Mouse (Mus musculus) adrenal gland, adult 18-20 months (tissue): ENCODE measurements at regions not wholly inside any gene's neighbourhood (a gene's known extent, or its start where the extent isn't known, plus 50 kb on each side); places are given as distances from the start of the nearest gene placed in this dataset.
"Not testable (repeated sequence)": the region's sequence is repeated elsewhere in the genome, so short reads cannot be mapped to it uniquely, and the experiment has no call there.

Experiments used
- DNase-seq, 2 experiments: peaks; one replicate each; pipeline ENCODE4 v3.0.0; 2021 to 2022; ENCODE audit warnings: low spot score in 2 of 2

DNA sequence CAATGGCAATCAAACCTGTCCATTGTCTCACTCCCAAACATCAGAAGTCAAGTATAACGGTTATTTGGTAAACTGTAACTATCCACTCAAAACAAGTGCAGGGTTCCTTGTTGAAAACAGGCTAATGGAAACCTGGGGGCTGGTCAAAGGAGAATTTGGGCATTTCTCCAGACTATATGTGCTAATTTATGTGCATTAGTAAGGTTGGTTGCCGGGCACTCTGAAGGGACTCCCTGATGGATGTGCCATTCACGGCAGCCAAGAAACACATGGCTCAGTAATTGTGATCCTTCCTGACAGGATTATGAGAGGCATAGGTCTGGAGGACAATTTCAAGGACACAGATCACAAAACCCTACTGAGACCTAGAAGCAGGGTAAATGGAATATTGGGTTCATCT is 295.5 kb upstream of the Ubash3b start:
- no peak for DNase-seq

DNA sequence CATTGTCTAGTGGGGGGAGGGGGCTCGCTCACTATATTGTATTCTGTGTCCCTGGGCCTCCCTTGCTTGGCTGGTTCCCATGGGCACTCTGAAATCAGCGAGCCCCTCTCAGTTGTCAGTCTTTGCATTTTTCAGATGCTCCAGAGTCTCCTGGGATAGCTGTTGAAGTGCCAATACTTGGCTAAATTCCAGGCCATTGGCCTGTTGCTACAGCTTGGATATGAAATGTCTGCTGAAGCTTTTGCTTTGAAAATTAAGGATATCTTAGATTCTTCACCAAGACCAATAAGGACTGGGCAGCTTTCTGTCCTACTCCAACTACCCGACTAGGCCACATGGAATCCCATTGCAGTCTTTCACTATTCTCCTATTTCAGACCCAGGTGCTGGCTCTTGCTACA is 290.2 kb upstream of the Ubash3b start:
- no peak for DNase-seq

- DNase-seq, result no peak
These were observed 287.7 kb upstream of the Ubash3b start for GRCm38 (mm10) chr9:41449233-41449632.

DNA sequence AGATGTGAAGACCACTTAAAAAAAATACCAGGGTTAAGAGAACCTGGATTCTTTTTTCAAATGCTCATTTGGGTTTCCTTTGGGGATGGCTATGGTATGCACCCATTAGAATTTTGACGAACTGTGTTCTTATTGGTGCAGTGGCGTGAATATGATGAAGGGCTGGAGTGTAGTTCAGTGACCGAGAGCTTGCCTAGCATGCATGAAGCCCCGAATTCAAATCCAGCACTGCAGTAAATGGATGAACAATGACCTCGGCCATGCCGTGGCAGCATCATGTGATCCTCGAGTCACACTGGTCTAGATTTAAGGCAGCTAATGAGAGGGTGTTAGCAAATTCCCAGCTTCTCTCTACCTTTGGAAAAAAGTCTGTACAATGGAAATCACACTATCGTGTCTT is 286.4 kb upstream of the Ubash3b start:
- DNase-seq, result no peak

DNA sequence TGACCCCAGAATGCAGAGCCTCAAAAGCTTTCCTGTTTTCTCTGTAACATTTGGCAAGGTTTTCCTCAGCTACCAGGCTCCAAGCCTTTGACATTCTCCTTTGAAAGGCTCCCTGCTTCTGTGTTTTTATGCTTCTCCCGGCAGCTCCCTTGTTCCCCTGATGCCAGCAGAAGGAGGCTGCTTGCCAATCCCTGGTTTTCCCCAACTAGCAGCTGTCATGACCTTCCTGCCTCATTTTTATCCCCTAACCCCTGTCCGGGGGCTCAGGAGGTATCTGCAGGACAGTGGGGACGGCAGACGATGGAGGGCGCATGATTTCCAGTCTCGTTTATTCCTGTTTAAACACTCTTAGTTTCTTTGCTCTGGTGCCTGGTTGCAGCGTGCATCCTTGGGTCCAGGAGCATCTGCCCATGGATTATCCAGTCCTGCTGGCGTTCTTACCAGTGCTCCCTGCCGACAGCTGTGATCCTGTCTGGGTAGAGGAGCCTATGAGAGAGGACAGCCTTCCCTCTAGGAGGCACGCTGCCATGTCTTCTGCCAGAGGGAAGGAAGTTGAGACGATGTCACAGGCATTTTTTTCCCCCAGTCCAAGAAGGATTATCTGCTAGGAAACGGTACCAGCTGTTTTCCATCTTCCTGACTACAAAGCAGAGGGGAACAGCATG is 285.8 kb upstream of the Ubash3b start:
- no peak for DNase-seq

- no peak for DNase-seq
These were observed 285.1 kb upstream of the Ubash3b start for GRCm38 (mm10) chr9:41446431-41447203.

DNA sequence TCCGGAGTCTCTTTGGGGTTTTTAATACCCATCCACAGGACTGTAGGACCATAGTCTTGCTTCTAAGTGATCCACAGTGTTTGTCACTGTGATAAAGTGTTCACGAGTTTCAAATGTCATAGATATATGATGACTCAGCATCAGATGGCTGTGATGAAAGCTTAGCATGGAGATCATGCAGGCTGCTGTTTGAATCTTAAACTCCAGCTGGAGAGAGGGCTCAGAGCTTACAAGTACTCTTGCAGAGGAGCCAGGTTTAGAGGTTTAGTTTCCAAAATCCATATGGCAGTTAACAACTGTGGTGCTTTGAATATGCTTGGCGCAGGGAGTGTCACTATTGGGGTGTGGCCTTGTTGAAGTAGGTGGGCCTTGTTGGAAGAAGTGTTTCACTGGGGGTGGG is 280.9 kb upstream of the Ubash3b start:
- no peak for DNase-seq

DNA sequence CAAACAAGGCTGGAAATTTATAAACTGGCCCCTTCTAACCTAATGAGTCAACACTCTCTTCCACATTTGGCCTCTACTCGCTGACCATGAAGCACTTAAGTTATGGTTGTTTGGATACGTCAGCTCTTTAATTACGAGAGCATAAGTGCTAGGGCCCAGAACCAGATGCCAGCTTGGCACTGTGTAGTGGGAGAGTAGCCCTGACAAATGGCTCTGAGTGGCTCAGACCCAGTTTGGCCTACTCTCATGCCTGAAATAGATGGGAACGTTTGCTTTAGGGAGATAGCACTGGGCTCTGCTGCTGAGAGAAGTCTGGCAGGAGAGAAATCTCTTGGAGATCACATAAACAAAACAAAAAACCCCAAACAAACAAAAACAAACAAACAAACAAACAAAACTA is 278.5 kb upstream of the Ubash3b start:
- no peak for DNase-seq

DNA sequence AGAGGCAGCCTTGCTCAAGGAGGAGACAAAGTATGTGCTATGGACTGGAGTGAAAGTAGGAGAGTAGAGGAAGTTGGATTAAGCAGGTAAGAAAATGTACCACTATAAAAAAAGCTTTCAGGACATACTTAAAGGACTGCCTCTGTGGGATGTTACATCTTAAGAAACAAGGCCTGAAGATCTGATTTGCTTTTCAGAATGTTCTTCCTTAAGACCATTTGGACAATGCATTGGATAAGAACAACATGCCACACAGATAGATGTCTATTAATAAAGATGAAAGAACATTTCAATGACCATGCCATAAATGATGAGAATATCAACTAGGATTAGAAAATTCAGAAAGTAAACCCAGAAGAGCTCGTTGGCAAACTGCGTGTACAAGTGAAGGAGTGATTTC is 276.6 kb upstream of the Ubash3b start:
- no peak for DNase-seq

GRCm38 (mm10) chr9:41430391-41431343 is 269.2 kb upstream of the Ubash3b start:
- no peak for DNase-seq

- no peak for DNase-seq
These were observed 268.4 kb upstream of the Ubash3b start for GRCm38 (mm10) chr9:41429711-41430390.

GRCm38 (mm10) chr9:41429236-41429635 is 267.7 kb upstream of the Ubash3b start:
- no peak for DNase-seq

DNA sequence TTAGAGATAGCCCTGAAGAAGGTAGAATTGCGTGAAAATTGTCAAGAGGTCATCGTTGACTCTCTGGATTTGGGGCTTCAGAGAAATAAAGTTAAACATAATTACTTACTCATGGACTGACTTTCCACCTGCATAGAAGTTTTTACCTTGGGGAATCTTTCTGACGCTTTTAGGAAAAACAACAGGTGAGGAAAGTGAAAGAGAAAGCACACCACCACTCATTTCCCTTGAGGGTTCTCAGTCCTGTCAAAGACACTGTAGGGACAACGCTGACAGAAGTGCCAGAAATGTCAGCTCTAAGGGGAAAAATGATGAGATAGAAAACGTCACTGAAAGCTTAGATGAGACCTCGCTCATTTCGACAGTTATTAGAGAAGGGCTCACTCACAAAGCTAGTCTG is 265.2 kb upstream of the Ubash3b start:
- no peak for DNase-seq

- DNase-seq, result no peak
These were observed 263.7 kb upstream of the Ubash3b start for GRCm38 (mm10) chr9:41425225-41425624.

- no peak for DNase-seq
These were observed 252.3 kb upstream of the Ubash3b start for GRCm38 (mm10) chr9:41413791-41414190.

- DNase-seq, result not testable (repeated sequence)
These were observed 251.6 kb upstream of the Ubash3b start for GRCm38 (mm10) chr9:41413091-41413490.

DNA sequence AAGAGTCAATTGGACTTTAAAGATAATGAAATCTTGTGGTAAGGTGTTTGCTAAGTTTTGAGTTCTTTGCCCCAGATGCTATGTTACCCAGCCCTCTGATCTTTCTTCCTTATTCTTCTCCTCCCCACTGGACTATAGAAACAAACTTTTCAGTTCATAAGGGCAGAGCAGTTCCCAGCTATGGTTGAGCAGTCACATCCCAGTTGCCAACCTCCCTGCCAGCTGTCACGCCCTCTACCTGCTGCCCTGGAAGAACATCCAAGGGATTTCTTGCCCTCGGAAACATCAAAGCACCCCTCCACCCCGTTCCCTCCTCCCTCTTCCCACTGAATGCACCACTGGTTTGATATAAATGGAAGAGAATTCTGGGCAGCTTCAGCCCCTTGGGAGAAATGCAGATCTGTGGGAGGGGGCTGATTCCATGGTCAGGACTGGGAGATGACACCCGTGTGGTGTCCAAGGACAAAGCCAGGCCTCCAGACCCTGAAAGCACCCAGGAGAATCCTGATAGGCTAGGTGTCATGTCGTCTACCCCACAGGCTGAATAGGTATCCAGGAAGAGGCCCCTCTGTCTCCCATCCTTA is 250.8 kb upstream of the Ubash3b start:
- DNase-seq, result no peak

- no peak for DNase-seq
These were observed 246.8 kb upstream of the Ubash3b start for GRCm38 (mm10) chr9:41408301-41408700.

GRCm38 (mm10) chr9:41407078-41407477 is 245.6 kb upstream of the Ubash3b start:
- DNase-seq, result no peak

DNA sequence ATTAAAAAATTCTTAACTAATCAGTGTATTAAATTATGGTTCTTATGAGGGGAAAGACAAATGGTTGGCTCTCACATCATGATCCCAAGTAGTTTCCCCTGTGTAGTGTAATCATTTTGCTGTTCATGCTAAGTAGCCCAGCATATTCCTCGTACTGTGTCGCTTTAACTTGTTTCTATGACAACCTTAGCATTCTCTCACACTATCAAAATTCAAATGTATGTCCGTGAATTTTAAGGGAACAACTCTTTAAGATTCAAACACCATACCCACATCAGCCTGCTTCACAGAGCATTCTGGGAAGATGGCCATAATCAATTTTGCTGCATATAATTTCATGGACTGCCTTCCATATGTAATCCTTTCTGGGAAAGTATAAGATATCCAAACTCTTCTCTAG is 241.4 kb upstream of the Ubash3b start:
- no peak for DNase-seq

GRCm38 (mm10) chr9:41400950-41401349 is 239.5 kb upstream of the Ubash3b start:
- DNase-seq, result no peak
